Mouse (Mus musculus) heart, adult 2 months (tissue): ENCODE measurements around the gene Bcdin3d. TPM values are rescaled to one million over a fixed set of nuclear protein-coding genes. Genes with fewer than 3 reads are reported as not detected.
A peak's percentile ranks its signal among the peaks of the same experiment; 100 is the strongest.

Source experiments
- DNase-seq, 2 experiments: peaks; one replicate each; pipeline ENCODE4 v3.0.0; 2021
- H3K27ac ChIP-seq: fragments of 200-600 bp; 2 replicates; pipeline ENCODE4 v1.8.1; 2022
- H3K27me3 ChIP-seq: fragments of 200-500 bp; 2 replicates; pipeline ENCODE4 v1.6.1; 2012; ENCODE audit warnings: mild to moderate bottlenecking, low read length, inconsistent platforms, mixed read lengths; ENCODE audit not compliant: control insufficient read depth, insufficient read depth
- H3K36me3 ChIP-seq: fragments of 200-500 bp; 2 replicates; pipeline ENCODE4 v1.6.1; 2012; ENCODE audit warnings: low read length, inconsistent platforms; ENCODE audit not compliant: control insufficient read depth, insufficient read depth
- H3K4me1 ChIP-seq: fragments of 200-500 bp; 2 replicates; pipeline ENCODE4 v1.6.1; 2011; ENCODE audit warnings: low read length; ENCODE audit not compliant: control insufficient read depth, insufficient read depth
- H3K4me3 ChIP-seq: fragments of 200-600 bp; 2 replicates; pipeline ENCODE4 v1.8.1; 2022
- H3K79me2 ChIP-seq: fragments of 200-500 bp; replicated peaks from 2 replicates; pipeline ENCODE4 v1.6.1; 2012; ENCODE audit warnings: mild to moderate bottlenecking, inconsistent platforms, low read length, moderate library complexity, mixed read lengths; ENCODE audit not compliant: control insufficient read depth, insufficient read depth
- H3K9ac ChIP-seq: fragments of 200-500 bp; 2 replicates; pipeline ENCODE4 v1.6.1; 2012; ENCODE audit warnings: low read depth, mild to moderate bottlenecking, control low read depth, inconsistent platforms, low read length, mixed read lengths
- CTCF ChIP-seq: fragments of 200-600 bp; IDR thresholded peaks from 2 replicates; pipeline ENCODE4 v1.8.1; 2022; ENCODE audit warnings: antibody characterized with exemption, mild to moderate bottlenecking, moderate library complexity
- EP300 ChIP-seq: fragments of 200-500 bp; IDR thresholded peaks from 2 replicates; pipeline ENCODE4 v1.6.1; 2011; ENCODE audit warnings: low read depth, low read length, control low read depth; ENCODE audit not compliant: insufficient read depth
- POLR2A ChIP-seq: fragments of 200-500 bp; IDR thresholded peaks from 2 replicates; pipeline ENCODE4 v1.6.1; 2011; ENCODE audit warnings: mild to moderate bottlenecking, low read depth, low read length, control low read depth; ENCODE audit not compliant: insufficient read depth
- WGBS: fragments of 180-500 bp; shearing (Covaris S2); methylation state at CpG from one replicate; pipeline ENCODE4 v1.1.7; 2018; 5-methylcytosine and 5-hydroxymethylcytosine counted together
- intact Hi-C: fragments of 180-260 bp; cut with DNase I; formaldehyde crosslinking; loops from one replicate; pipeline ENCODE4 v1.15.1; 2025
- polyA plus RNA-seq: library from polyadenylated mRNA; depleted of rRNA; stranded (reverse); fragments of >200 nt; gene quantifications from 2 replicates; pipeline ENCODE4 v1.2.3, GENCODE M21; 2012; rRNA removed
- total RNA-seq, 2 experiments: library from RNA; stranded (reverse); gene quantifications; 2 replicates each; pipeline ENCODE4 v1.2.3; 2021

Gene Bcdin3d
- total and polyA plus RNA-seq, 3 experiments, result 2.5 to 4.2 (median 3.1) TPM

DNA sequence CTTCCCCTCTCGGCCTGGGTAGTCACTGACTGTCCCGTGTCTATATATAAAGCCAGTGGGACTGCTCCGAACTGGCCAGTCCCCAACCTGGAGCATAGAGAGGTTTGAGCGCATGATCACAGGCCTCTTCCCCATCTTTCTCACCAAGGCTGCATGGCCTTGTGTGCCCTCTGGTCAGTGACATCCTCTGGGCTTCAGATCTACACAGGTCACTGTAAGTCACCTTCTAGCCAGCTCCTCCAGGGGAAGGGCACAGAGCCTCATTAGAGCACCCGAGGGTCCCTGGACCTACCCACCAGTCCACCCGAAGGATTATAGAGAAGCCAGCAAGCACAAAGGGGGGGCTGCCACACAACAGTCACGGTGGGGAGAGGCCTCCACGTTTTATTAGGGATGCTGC lies 52.9 kb downstream of the Bcdin3d start:
- WGBS, result 62% methylated on average over 8 of the region's 8 CpGs
- intact Hi-C loops, result loop anchor here (2.0 kb wide), 1 partner anchor 35 kb away; the partner anchor contains the start of gene Nckap5l
- H3K4me1 ChIP-seq, result peaks cover 8% of the 10 kb centered on the region
- no peak overlapping the region for H3K4me3 ChIP-seq
- H3K27me3 ChIP-seq, result no peaks in the 10 kb centered on the region
- no peak for DNase-seq
- H3K27ac ChIP-seq, result peak overlapping the region; percentile 94
- H3K9ac ChIP-seq, result no peak overlapping the region
- H3K36me3 ChIP-seq, result no peaks in the 10 kb centered on the region
- no peak for TF ChIP-seq POLR2A
- no peak for TF ChIP-seq CTCF
- no peak for TF ChIP-seq EP300
- no peaks in the 10 kb centered on the region for H3K79me2 ChIP-seq

GRCm38 (mm10) chr15:99421152-99421551 lies 53.4 kb downstream of the Bcdin3d start:
- no peaks in the 10 kb centered on the region for H3K36me3 ChIP-seq
- no peaks in the 10 kb centered on the region for H3K79me2 ChIP-seq
- 42% methylated on average over 9 of the region's 9 CpGs for WGBS
- H3K27me3 ChIP-seq, result no peaks in the 10 kb centered on the region
- intact Hi-C loops, result loop anchor here (2.0 kb wide), 1 partner anchor 36 kb away; the partner anchor contains the start of gene Nckap5l
- DNase-seq, result peak in 1 of 2 experiments; percentile 48
- H3K4me1 ChIP-seq, result peaks cover 10% of the 10 kb centered on the region
- no peak overlapping the region for H3K9ac ChIP-seq
- TF ChIP-seq CTCF (no peak), EP300 (no peak), POLR2A (no peak)
- peak overlapping the region; percentile 94 for H3K27ac ChIP-seq
- H3K4me3 ChIP-seq, result no peak overlapping the region; the same call in 1 of the 2 replicates

DNA sequence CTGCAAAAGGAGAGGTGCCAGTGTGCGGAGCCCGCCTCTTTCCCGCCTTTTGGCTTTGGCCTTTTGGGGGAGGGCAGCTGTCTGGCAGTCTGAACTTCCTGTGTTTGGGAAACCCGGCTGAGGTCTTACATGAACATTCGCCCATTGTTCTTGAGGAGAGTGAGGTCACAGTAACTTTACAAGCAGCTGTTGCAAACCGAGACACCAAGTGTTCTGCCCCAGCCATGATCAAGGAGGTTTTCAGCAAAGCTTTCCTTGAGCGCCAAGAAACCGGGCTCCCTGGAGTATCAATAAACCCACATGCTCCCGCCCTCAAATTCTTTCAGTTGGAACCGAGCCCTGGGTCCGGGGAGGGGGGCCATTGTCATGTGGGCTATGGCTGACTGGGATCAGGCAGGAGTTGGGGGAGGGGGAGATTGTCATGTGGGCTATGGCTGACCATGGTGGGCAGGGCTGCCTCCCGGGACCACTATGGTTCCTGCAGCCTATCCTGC lies 54.0 kb downstream of the Bcdin3d start:
- no peaks in the 10 kb centered on the region for H3K79me2 ChIP-seq
- peak overlapping the region; percentile 6; the same call in 1 of the 2 replicates for H3K4me3 ChIP-seq
- peak; percentile 49; the same call in 1 of the 2 replicates for TF ChIP-seq POLR2A
- peak; percentile 73; the same call in 1 of the 2 replicates for TF ChIP-seq EP300
- TF ChIP-seq CTCF, result no peak
- H3K4me1 ChIP-seq, result peaks cover 10% of the 10 kb centered on the region
- no peaks in the 10 kb centered on the region for H3K27me3 ChIP-seq
- 0 out of 2 replicates have a peak overlapping the region, but pooled peaks have one; percentile 5 for H3K9ac ChIP-seq
- intact Hi-C loops, result loop anchor here (2.0 kb wide), 1 partner anchor 36 kb away; the partner anchor contains the start of gene Nckap5l
- WGBS, result 16% methylated on average over 12 of the region's 12 CpGs
- peak; percentile 84 to 86 for DNase-seq
- H3K36me3 ChIP-seq, result no peaks in the 10 kb centered on the region
- peak overlapping the region; percentile 94 for H3K27ac ChIP-seq

GRCm38 (mm10) chr15:99420101-99420500 lies 54.4 kb downstream of the Bcdin3d start:
- Histone ChIP-seq H3K4me3 (no peak overlapping the region), H3K27ac (peak overlapping the region; percentile 94), H3K9ac (no peak overlapping the region), H3K36me3 (no peaks in the 10 kb centered on the region), H3K27me3 (no peaks in the 10 kb centered on the region), H3K79me2 (no peaks in the 10 kb centered on the region), H3K4me1 (peaks cover 10% of the 10 kb centered on the region)
- TF ChIP-seq POLR2A, result no peak
- TF ChIP-seq EP300, result no peak
- TF ChIP-seq CTCF, result peak; percentile 24
- intact Hi-C loops, result loop anchor here (2.0 kb wide), 1 partner anchor 37 kb away; the partner anchor contains the start of gene Nckap5l
- WGBS, result 30% methylated on average over 5 of the region's 5 CpGs
- DNase-seq, result no peak

Other genes starting within 250 kb of the Bcdin3d start
- gene Kcnh3, start 249.9 kb downstream of the Bcdin3d start, total RNA-seq, result under 1 TPM; 0.05 to 0.08 TPM
- 0.23 and 0.37 TPM in 2 replicates for gene Kcnh3, start 249.9 kb downstream of the Bcdin3d start, polyA plus RNA-seq
- 10 to 100 TPM; 44.2 to 52.3 TPM for gene Mcrs1, start 222.8 kb downstream of the Bcdin3d start, total RNA-seq
- 62.1 and 67.1 TPM in 2 replicates for gene Mcrs1, start 222.8 kb downstream of the Bcdin3d start, polyA plus RNA-seq
- 10 to 100 TPM; 18.9 to 23.4 TPM for gene Prpf40b, start 179.6 kb downstream of the Bcdin3d start, total RNA-seq
- 39.5 and 39.7 TPM in 2 replicates for gene Prpf40b, start 179.6 kb downstream of the Bcdin3d start, polyA plus RNA-seq
- gene Fam186b, start 178.8 kb downstream of the Bcdin3d start, total RNA-seq, result not detected
- gene Fam186b, start 178.8 kb downstream of the Bcdin3d start, polyA plus RNA-seq, result 0.20 TPM in 1 of 2 replicates, not detected in the other
- 10 to 100 TPM; 14.6 to 18.1 TPM for gene Fmnl3, start 104.2 kb downstream of the Bcdin3d start, total RNA-seq
- gene Fmnl3, start 104.2 kb downstream of the Bcdin3d start, polyA plus RNA-seq, result 18.6 and 29.3 TPM in 2 replicates
- gene Tmbim6, start 81.8 kb downstream of the Bcdin3d start, total RNA-seq, result 100 to 1,000 TPM; 207 to 253 TPM
- gene Tmbim6, start 81.8 kb downstream of the Bcdin3d start, polyA plus RNA-seq, result 334 and 409 TPM in 2 replicates
- 1 to 10 TPM; 4.2 to 5.2 TPM for gene Nckap5l, start 17.0 kb downstream of the Bcdin3d start, total RNA-seq
- 3.5 and 4.5 TPM in 2 replicates for gene Nckap5l, start 17.0 kb downstream of the Bcdin3d start, polyA plus RNA-seq
- under 1 TPM; 0.07 to 0.39 TPM for gene Faim2, start 53.4 kb upstream of the Bcdin3d start, total RNA-seq
- 0.26 and 0.53 TPM in 2 replicates for gene Faim2, start 53.4 kb upstream of the Bcdin3d start, polyA plus RNA-seq
- under 1 TPM in 1 of 2 experiments, not detected in 1; 0.34 TPM for gene Aqp2, start 104.3 kb upstream of the Bcdin3d start, total RNA-seq
- 0.23 and 0.26 TPM in 2 replicates for gene Aqp2, start 104.3 kb upstream of the Bcdin3d start, polyA plus RNA-seq
- under 1 TPM in 1 of 2 experiments, not detected in 1; 0.42 TPM for gene Aqp5, start 116.1 kb upstream of the Bcdin3d start, total RNA-seq
- 0.91 and 7.2 TPM in 2 replicates for gene Aqp5, start 116.1 kb upstream of the Bcdin3d start, polyA plus RNA-seq
- gene Aqp6, start 126.7 kb upstream of the Bcdin3d start, total RNA-seq, result under 1 TPM; 0.18 to 0.27 TPM
- 0.08 and 0.18 TPM in 2 replicates for gene Aqp6, start 126.7 kb upstream of the Bcdin3d start, polyA plus RNA-seq
- gene Racgap1, start 176.9 kb upstream of the Bcdin3d start, total RNA-seq, result 1 to 10 TPM; 1.5 to 1.9 TPM
- 1.6 and 2.0 TPM in 2 replicates for gene Racgap1, start 176.9 kb upstream of the Bcdin3d start, polyA plus RNA-seq
- under 1 TPM; 0.42 to 0.50 TPM for gene Asic1, start 195.6 kb upstream of the Bcdin3d start, total RNA-seq
- gene Asic1, start 195.6 kb upstream of the Bcdin3d start, polyA plus RNA-seq, result 1.3 TPM in 2 replicates
- gene Smarcd1, start 227.4 kb upstream of the Bcdin3d start, total RNA-seq, result 10 to 100 TPM; 20.1 to 20.6 TPM
- gene Smarcd1, start 227.4 kb upstream of the Bcdin3d start, polyA plus RNA-seq, result 39.0 and 58.0 TPM in 2 replicates
- 1 to 10 TPM; 3.7 to 4.1 TPM for gene Gm17349, start 230.8 kb upstream of the Bcdin3d start, total RNA-seq
- gene Gm17349, start 230.8 kb upstream of the Bcdin3d start, polyA plus RNA-seq, result not detected in 2 replicates
- gene Gpd1, start 242.8 kb upstream of the Bcdin3d start, total RNA-seq, result 10 to 100 TPM; 51.4 to 64.6 TPM
- gene Gpd1, start 242.8 kb upstream of the Bcdin3d start, polyA plus RNA-seq, result 125 and 177 TPM in 2 replicates